Mouse (Mus musculus): Measurements from ENCODE around the gene S100a5. TPM values are rescaled to one million over a fixed set of nuclear protein-coding genes. Genes with fewer than 3 reads are reported as not detected.

Gene S100a5
- polyA plus RNA-seq, 1 experiment = not detected

- Histone ChIP-seq H3K4me3 (replicated peaks) (no peak overlapping the region), H3K27me3 (replicated peaks) (peaks cover 86% of the 10 kb centered on the region), H3K4me1 (peaks cover 62% of the 10 kb centered on the region), H3K9me3 (no peaks in the 10 kb centered on the region), H3K36me3 (replicated peaks; ENCODE audit: low read length) (no peaks in the 10 kb centered on the region)
- TF ChIP-seq FLI1 (IDR thresholded peaks at IDR 0.05; ENCODE audit: low read length) = no peak
- no peak for TF ChIP-seq GATA1 (IDR thresholded peaks at IDR 0.05; ENCODE audit: borderline replicate concordance, low read length)
Observed at GRCm38 (mm10) chr3:90607361-90607760, 962 bp upstream of the S100a5 start.

DNA sequence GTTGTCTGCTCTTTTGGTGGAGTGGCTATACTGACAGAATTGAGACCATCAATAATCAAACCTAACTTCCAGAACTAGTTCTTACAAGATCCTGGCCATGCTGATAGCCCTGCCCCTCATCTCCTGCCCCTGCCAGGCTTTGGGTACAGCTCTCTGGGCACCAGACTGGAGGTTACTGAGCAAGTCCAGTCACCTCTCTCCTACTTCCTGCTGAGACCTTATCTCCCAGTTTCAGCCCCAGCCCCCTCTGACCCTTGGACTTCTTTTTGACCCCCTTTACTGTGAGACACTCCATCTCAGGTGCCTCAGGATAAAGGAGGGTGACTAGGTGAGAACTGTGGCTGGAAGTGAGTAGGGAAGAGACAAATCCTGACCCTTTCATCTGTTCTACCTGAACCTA, 779 bp downstream of the S100a5 start:
- Histone ChIP-seq H3K4me1 (peaks cover 62% of the 10 kb centered on the region), H3K4me3 (replicated peaks) (no peak overlapping the region), H3K9me3 (no peaks in the 10 kb centered on the region), H3K36me3 (replicated peaks; ENCODE audit: low read length) (no peaks in the 10 kb centered on the region), H3K27me3 (replicated peaks) (peaks cover 88% of the 10 kb centered on the region)
- no peak for TF ChIP-seq FLI1 (IDR thresholded peaks at IDR 0.05; ENCODE audit: low read length)
- TF ChIP-seq GATA1 (IDR thresholded peaks at IDR 0.05; ENCODE audit: borderline replicate concordance, low read length) = no peak

- Histone ChIP-seq H3K9me3 (no peaks in the 10 kb centered on the region), H3K36me3 (replicated peaks; ENCODE audit: low read length) (no peaks in the 10 kb centered on the region), H3K4me1 (peaks cover 53% of the 10 kb centered on the region), H3K4me3 (replicated peaks) (no peak overlapping the region), H3K27me3 (replicated peaks) (peaks cover 74% of the 10 kb centered on the region)
- TF ChIP-seq GATA1 (IDR thresholded peaks at IDR 0.05; ENCODE audit: borderline replicate concordance, low read length) (no peak), FLI1 (IDR thresholded peaks at IDR 0.05; ENCODE audit: low read length) (no peak)
Observed at GRCm38 (mm10) chr3:90611494-90611893, 3.2 kb downstream of the S100a5 start.

GRCm38 (mm10) chr3:90612061-90612460, 3.7 kb downstream of the S100a5 start:
- H3K9me3 ChIP-seq = no peaks in the 10 kb centered on the region
- H3K4me1 ChIP-seq = peaks cover 53% of the 10 kb centered on the region
- H3K27me3 ChIP-seq (replicated peaks) = peaks cover 72% of the 10 kb centered on the region
- TF ChIP-seq FLI1 (IDR thresholded peaks at IDR 0.05; ENCODE audit: low read length) (no peak), GATA1 (IDR thresholded peaks at IDR 0.05; ENCODE audit: borderline replicate concordance, low read length) (no peak)
- H3K36me3 ChIP-seq (replicated peaks; ENCODE audit: low read length) = no peaks in the 10 kb centered on the region
- no peak overlapping the region for H3K4me3 ChIP-seq (replicated peaks)

GRCm38 (mm10) chr3:90612728-90613291, 4.5 kb downstream of the S100a5 start, which contains the start of gene S100a6:
S100a6 (plus strand) TSS chr3:90612882.
- Histone ChIP-seq H3K9me3 (no peaks in the 10 kb centered on the region), H3K4me1 (peaks cover 53% of the 10 kb centered on the region), H3K27me3 (replicated peaks) (peaks cover 65% of the 10 kb centered on the region), H3K36me3 (replicated peaks; ENCODE audit: low read length) (no peaks in the 10 kb centered on the region), H3K4me3 (replicated peaks) (peak within 1 kb of the TSS; percentile 88)
- TF ChIP-seq GATA1 (IDR thresholded peaks at IDR 0.05; ENCODE audit: borderline replicate concordance, low read length) (no peak), FLI1 (IDR thresholded peaks at IDR 0.05; ENCODE audit: low read length) (no peak)

DNA sequence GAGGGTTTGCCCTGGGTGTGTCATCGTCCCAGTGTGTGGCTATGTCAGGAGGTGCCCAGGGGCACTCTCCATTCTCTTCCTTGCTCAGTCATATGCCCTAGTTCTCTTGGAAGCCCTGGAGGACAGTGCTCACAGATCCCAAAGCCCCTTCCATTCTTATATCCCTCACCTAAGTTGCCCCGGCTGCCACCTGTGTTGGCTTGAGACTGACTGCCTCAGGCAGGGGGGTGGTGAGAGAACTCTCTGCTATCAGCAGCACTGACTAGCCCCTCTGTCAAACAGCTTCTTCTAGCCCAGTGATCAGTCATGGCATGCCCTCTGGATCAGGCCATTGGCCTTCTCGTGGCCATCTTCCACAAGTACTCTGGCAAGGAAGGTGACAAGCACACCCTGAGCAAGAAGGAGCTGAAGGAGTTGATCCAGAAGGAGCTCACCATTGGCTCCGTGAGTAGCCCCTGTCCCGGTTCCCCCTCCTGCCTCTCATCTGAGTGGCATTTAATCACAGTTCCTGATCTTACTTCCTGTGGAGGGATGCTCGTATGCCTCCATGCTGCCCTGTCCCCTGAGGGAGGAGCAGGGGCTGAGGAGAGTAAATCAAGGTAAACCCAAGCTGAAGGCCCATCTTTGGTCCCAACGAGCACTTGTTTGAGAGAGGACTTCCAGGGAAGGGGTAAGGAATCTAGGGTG, 5.3 kb downstream of the S100a5 start:
- H3K36me3 ChIP-seq (replicated peaks; ENCODE audit: low read length) = no peaks in the 10 kb centered on the region
- peaks cover 48% of the 10 kb centered on the region for H3K4me1 ChIP-seq
- H3K9me3 ChIP-seq = no peaks in the 10 kb centered on the region
- peak overlapping the region; percentile 88 for H3K4me3 ChIP-seq (replicated peaks)
- peaks cover 57% of the 10 kb centered on the region for H3K27me3 ChIP-seq (replicated peaks)
- TF ChIP-seq GATA1 (IDR thresholded peaks at IDR 0.05; ENCODE audit: borderline replicate concordance, low read length) = no peak
- TF ChIP-seq FLI1 (IDR thresholded peaks at IDR 0.05; ENCODE audit: low read length) = no peak

DNA sequence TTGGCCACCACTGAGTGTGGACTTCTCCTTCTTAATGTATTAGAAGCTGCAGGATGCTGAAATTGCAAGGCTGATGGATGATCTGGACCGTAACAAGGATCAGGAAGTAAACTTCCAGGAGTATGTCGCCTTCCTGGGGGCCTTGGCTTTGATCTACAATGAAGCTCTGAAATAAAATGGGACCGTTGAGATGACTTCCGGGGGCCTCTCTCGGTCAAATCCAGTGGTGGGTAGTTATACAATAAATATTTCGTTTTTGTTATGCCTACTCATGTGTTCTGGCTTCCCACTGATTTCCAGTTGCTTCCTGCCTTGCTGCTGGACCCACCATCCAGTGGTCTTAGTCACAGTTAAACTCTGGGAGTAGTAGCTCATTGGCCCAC, 5.8 kb downstream of the S100a5 start:
- H3K4me3 ChIP-seq (replicated peaks) = peak overlapping the region; percentile 88

GRCm38 (mm10) chr3:90614611-90615251, 6.4 kb downstream of the S100a5 start:
- Histone ChIP-seq H3K4me1 (peaks cover 40% of the 10 kb centered on the region), H3K27me3 (replicated peaks) (peaks cover 46% of the 10 kb centered on the region), H3K4me3 (replicated peaks) (peak overlapping the region; percentile 56), H3K9me3 (no peaks in the 10 kb centered on the region), H3K36me3 (replicated peaks; ENCODE audit: low read length) (no peaks in the 10 kb centered on the region)
- TF ChIP-seq FLI1 (IDR thresholded peaks at IDR 0.05; ENCODE audit: low read length) (no peak), GATA1 (IDR thresholded peaks at IDR 0.05; ENCODE audit: borderline replicate concordance, low read length) (no peak)

More for the DNA sequence above, 5.8 kb downstream of the S100a5 start:
- no peaks in the 10 kb centered on the region for H3K36me3 ChIP-seq (replicated peaks; ENCODE audit: low read length)
- H3K27me3 ChIP-seq (replicated peaks) = peaks cover 51% of the 10 kb centered on the region
- H3K4me1 ChIP-seq = peaks cover 42% of the 10 kb centered on the region
- no peak for TF ChIP-seq FLI1 (IDR thresholded peaks at IDR 0.05; ENCODE audit: low read length)
- TF ChIP-seq GATA1 (IDR thresholded peaks at IDR 0.05; ENCODE audit: borderline replicate concordance, low read length) = no peak
- no peaks in the 10 kb centered on the region for H3K9me3 ChIP-seq

DNA sequence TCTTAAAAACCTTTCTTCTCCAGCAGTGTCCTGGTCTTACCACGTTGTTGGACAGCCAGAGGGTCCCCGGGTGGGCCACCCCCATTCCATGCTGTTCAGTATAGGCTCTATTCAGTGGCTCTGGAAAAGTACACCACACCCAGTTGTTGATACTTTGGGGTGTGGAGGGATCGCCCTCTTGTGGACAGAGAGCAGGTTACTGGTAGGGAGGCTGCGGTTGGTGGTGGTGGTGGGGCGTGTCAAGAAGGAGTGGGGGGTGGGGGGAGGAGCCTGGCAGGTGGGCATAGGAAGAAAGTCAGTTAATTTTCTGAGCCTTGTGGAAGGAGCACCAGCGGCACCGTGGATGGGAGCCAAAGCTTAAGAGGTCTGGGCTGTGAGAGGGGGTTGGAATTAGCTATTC, 7.1 kb downstream of the S100a5 start:
- no peak overlapping the region for H3K4me3 ChIP-seq (replicated peaks)
- H3K4me1 ChIP-seq = peaks cover 40% of the 10 kb centered on the region
- H3K36me3 ChIP-seq (replicated peaks; ENCODE audit: low read length) = no peaks in the 10 kb centered on the region
- H3K9me3 ChIP-seq = no peaks in the 10 kb centered on the region
- no peak for TF ChIP-seq GATA1 (IDR thresholded peaks at IDR 0.05; ENCODE audit: borderline replicate concordance, low read length)
- no peak for TF ChIP-seq FLI1 (IDR thresholded peaks at IDR 0.05; ENCODE audit: low read length)
- peaks cover 40% of the 10 kb centered on the region for H3K27me3 ChIP-seq (replicated peaks)

DNA sequence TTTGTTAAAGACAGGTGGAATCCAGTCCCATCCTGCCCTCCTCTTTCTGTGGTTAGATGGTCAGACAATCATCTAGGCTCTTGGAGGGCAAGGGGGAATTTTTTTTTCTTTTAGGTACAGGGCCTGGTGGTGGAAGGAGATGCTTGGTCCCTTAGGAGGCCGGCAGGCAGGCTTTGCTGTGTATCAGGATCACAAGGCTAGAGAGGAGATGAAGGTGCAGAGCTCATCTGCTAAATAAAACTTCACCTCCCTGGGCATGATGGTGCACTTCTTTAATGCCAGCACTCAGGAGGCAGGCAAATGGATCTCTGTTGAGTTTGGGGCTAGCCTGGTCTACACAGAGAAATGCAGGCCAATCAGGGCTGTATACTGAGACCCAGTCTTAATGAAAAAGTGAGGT, 7.6 kb downstream of the S100a5 start:
- H3K27me3 ChIP-seq (replicated peaks) = peaks cover 38% of the 10 kb centered on the region
- TF ChIP-seq GATA1 (IDR thresholded peaks at IDR 0.05; ENCODE audit: borderline replicate concordance, low read length) (no peak), FLI1 (IDR thresholded peaks at IDR 0.05; ENCODE audit: low read length) (no peak)

More for the DNA sequence above, 7.6 kb downstream of the S100a5 start:
- Histone ChIP-seq H3K9me3 (no peaks in the 10 kb centered on the region), H3K4me1 (peaks cover 40% of the 10 kb centered on the region), H3K4me3 (replicated peaks) (no peak overlapping the region), H3K36me3 (replicated peaks; ENCODE audit: low read length) (no peaks in the 10 kb centered on the region)
